Mouse (Mus musculus): ENCODE measurements around the gene Ska3.
A peak's percentile ranks its signal among the peaks of the same experiment; 100 is the strongest.
"Not testable (repeated sequence)": the region's sequence is repeated elsewhere in the genome, so short reads cannot be mapped to it uniquely, and the experiment has no call there.

Ska3 gene

GRCm38 (mm10) chr14:57825788-57826751 is at the start of gene Ska3, which contains the start of gene Mrpl57:
Gene Ska3 (minus strand): TSS chr14:57826185.
Gene Mrpl57 (plus strand): TSS chr14:57826234.
- peak; percentile 76 to 92 for DNase-seq (ENCODE audit: low spot score in 2 of 2)

- DNase-seq (ENCODE audit: low spot score in 2 of 2): no peak
These were observed 40.8 kb upstream of the Ska3 start for GRCm38 (mm10) chr14:57866676-57867276.

GRCm38 (mm10) chr14:57865256-57865655 is 39.3 kb upstream of the Ska3 start:
- DNase-seq (ENCODE audit: low spot score in 2 of 2): no peak

- DNase-seq (ENCODE audit: low spot score in 2 of 2): no peak
These were observed 37.1 kb upstream of the Ska3 start for GRCm38 (mm10) chr14:57863129-57863528.

GRCm38 (mm10) chr14:57861987-57862412 is 36.0 kb upstream of the Ska3 start:
- no peak for DNase-seq (ENCODE audit: low spot score in 2 of 2)

- no peak for DNase-seq (ENCODE audit: low spot score in 2 of 2)
These were observed 33.5 kb upstream of the Ska3 start for GRCm38 (mm10) chr14:57859520-57859919.

- DNase-seq (ENCODE audit: low spot score in 2 of 2): no peak
These were observed 32.6 kb upstream of the Ska3 start for GRCm38 (mm10) chr14:57858601-57859000.

GRCm38 (mm10) chr14:57856037-57856436 is 30.1 kb upstream of the Ska3 start:
- not testable (repeated sequence) for DNase-seq (ENCODE audit: low spot score in 2 of 2)

- no peak for DNase-seq (ENCODE audit: low spot score in 2 of 2)
These were observed 27.0 kb upstream of the Ska3 start for GRCm38 (mm10) chr14:57852961-57853360.

- no peak for DNase-seq (ENCODE audit: low spot score in 2 of 2)
These were observed 24.3 kb upstream of the Ska3 start for GRCm38 (mm10) chr14:57850330-57850729.

GRCm38 (mm10) chr14:57848646-57849045 is 22.7 kb upstream of the Ska3 start:
- no peak for DNase-seq (ENCODE audit: low spot score in 2 of 2)

- not testable (repeated sequence) for DNase-seq (ENCODE audit: low spot score in 2 of 2)
These were observed 22.1 kb upstream of the Ska3 start for GRCm38 (mm10) chr14:57848061-57848460.

GRCm38 (mm10) chr14:57844535-57844934 is 18.6 kb upstream of the Ska3 start:
- DNase-seq (ENCODE audit: low spot score in 2 of 2): no peak

GRCm38 (mm10) chr14:57835157-57835556 is 9.2 kb upstream of the Ska3 start:
- DNase-seq (ENCODE audit: low spot score in 2 of 2): no peak

- no peak for DNase-seq (ENCODE audit: low spot score in 2 of 2)
These were observed 7.5 kb upstream of the Ska3 start for GRCm38 (mm10) chr14:57833526-57833925.

- DNase-seq (ENCODE audit: low spot score in 2 of 2): no peak
These were observed 1.3 kb upstream of the Ska3 start for GRCm38 (mm10) chr14:57827284-57827683.

- no peak for DNase-seq (ENCODE audit: low spot score in 2 of 2)
These were observed 5.1 kb downstream of the Ska3 start for GRCm38 (mm10) chr14:57820839-57821238.

GRCm38 (mm10) chr14:57811844-57812243 is 14.1 kb downstream of the Ska3 start:
- DNase-seq (ENCODE audit: low spot score in 2 of 2): no peak

- no peak for DNase-seq (ENCODE audit: low spot score in 2 of 2)
These were observed 15.1 kb downstream of the Ska3 start for GRCm38 (mm10) chr14:57810886-57811285.

- no peak for DNase-seq (ENCODE audit: low spot score in 2 of 2)
These were observed 17.4 kb downstream of the Ska3 start for GRCm38 (mm10) chr14:57808558-57808957.

GRCm38 (mm10) chr14:57803731-57804130 is 22.3 kb downstream of the Ska3 start:
- no peak for DNase-seq (ENCODE audit: low spot score in 2 of 2)

GRCm38 (mm10) chr14:57797991-57798931 is 27.7 kb downstream of the Ska3 start, which contains the start of gene Sap18:
Gene Sap18 (plus strand): TSS chr14:57798180.
- DNase-seq (ENCODE audit: low spot score in 2 of 2): peak; percentile 88 to 95
